Comparison of ENCODE assay signal across 8 mouse cellular contexts in the genomic region with DNA sequence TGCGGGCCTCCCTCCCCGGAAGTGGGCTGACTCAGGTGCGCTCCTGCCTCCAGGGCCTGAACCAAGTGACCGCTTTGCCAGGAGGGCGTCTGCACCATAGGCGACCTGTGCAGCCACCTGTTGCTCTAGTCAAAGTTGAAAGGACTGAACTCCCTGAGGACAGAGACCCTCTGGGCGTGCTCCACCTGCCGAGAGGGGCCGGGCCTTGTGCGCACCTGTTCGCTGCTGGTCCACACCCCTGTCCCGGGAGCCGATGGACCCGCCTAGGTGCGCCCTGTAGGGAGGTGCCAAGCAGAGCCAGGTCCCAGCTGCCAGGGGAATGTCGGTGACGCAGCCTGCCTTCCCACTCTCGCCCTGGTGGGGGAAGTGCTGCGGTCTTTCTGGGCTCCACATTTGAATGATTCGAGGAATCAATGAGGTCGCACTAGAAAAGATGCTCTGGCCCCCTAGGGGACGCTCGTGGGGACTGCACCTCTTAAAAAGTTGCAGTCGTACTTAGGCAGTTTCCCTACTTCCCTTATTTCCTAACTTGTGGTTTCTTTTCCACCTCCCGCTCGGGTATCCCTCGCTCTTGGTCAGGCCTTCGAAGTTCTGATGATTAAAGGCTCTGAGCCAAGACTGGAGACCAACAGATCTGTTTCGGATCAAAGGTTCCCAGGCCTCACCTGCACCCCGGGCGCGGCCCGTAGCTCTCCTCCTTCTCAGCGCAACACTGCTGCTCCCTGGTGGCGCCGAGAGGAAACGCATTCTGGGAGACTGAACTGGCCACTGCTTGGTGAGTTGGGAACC. TPM values are rescaled to one million over a fixed set of nuclear protein-coding genes. Genes with fewer than 3 reads are reported as not detected.
DNase-seq lines count a peak whose midpoint lies in the region; ATAC-seq and TF ChIP-seq lines count a peak whose summit lies in the region.

Gene Fam187b (plus strand): TSS at position 290 of the 789 bp plus-strand sequence.

- H3K27ac ChIP-seq in hindbrain, embryonic 10.5 days, result peak within 1 kb of the TSS; percentile 84

- CTCF ChIA-PET in Patski (lab: Charles Lee), result interaction anchor here (0.6 to 1.6 kb wide), 6 partner anchors 8 to 100 kb away, joined by 3 to 7 read pairs (median 3); no protein-coding TSS in a partner anchor

- DNase-seq in Patski (ENCODE audit: low read depth, low spot score), result peak; percentile 63
- DNase-seq in cerebellum, adult 9-10 months, result peak; percentile 80
- DNase-seq in hindbrain, embryonic 10.5 days (ENCODE audit: low spot score), result peak; percentile 89
- peak; percentile 74 to 77 for DNase-seq in layer of hippocampus, postnatal 14 days (ENCODE audit: low spot score in 2 of 2)
- peak; percentile 93 to 94 for DNase-seq in lung, postnatal 4 days
- peak; percentile 93 for DNase-seq in retina, postnatal 1 day
- peak; percentile 83 for DNase-seq in urinary bladder, adult 2 months (ENCODE audit: low spot score)

- H3K9me3 ChIP-seq in hindbrain, embryonic 10.5 days, result no peaks in the 10 kb centered on the region

- POLR2A ChIA-PET in Patski (lab: Charles Lee), result interaction anchor here (0.7 kb wide), 1 partner anchor 17 kb away, joined by 3 read pairs; the partner anchor contains the start of gene Usf2

- under 1% methylated on average over 37 of the region's 37 CpGs for WGBS in hindbrain, embryonic 10.5 days

- H3K27me3 ChIP-seq in Patski, result no peaks in the 10 kb centered on the region
- H3K27me3 ChIP-seq in hindbrain, embryonic 10.5 days (ENCODE audit: insufficient read depth, poor library complexity, severe bottlenecking), result peaks cover 21% of the 10 kb centered on the region

- H3K36me3 ChIP-seq in hindbrain, embryonic 10.5 days, result peaks cover 17% of the 10 kb centered on the region

- in situ Hi-C loops in Patski (cut with MboI; ENCODE audit: low pct_unique_long_range_greater_than_20kb), result no loop called here

- ATAC-seq in Patski, result peak; percentile 90
- ATAC-seq in frontal cortex, adult (ENCODE audit: low TSS enrichment), result peak; percentile 78

- peaks cover 19% of the 10 kb centered on the region for H3K4me1 ChIP-seq in hindbrain, embryonic 10.5 days (replicated peaks)

- peak within 1 kb of the TSS; percentile 55 for H3K4me3 ChIP-seq in hindbrain, embryonic 10.5 days

- TF ChIP-seq CTCF in Patski (IDR thresholded peaks at IDR 0.05), result peak; percentile 98

RNA-seq across cellular contexts. Expression of gene Fam187b, which starts in this region (rescaled TPM):
- 1.0 TPM for polyA plus RNA-seq in Patski (2021)
- 1.4 and 2.0 TPM in 2 replicates for polyA plus RNA-seq in hindbrain, embryonic 10.5 days (2016; fragmentation: Nextera tagmentation; extraction: Ambion mirVana)
- total RNA-seq in layer of hippocampus, postnatal 14 days (2021), result under 1 TPM; 0.25 to 0.43 TPM
- 4.9 and 7.7 TPM in 2 replicates for polyA plus RNA-seq in urinary bladder, adult 2 months (2012; rRNA removed)

Comparison
In these comparisons a context has a peak if more than half of its experiments do, and no peak if none do; other contexts are left out.
1. Peak in every context shown above with its lines: DNase-seq, ATAC-seq, H3K4me3 ChIP-seq and H3K27ac ChIP-seq.
2. Peak in DNase-seq in layer of hippocampus, postnatal 14 days; RNA of the gene not detected or under 1 TPM.